Mouse (Mus musculus): ENCODE measurements around the gene Ablim2.

- no peak for TF ChIP-seq CTCF (IDR thresholded peaks at IDR 0.05; ENCODE audit: control insufficient read depth, insufficient read depth, low read length)
- no peak for TF ChIP-seq POLR2A (IDR thresholded peaks at IDR 0.05; ENCODE audit: borderline replicate concordance, control insufficient read depth, low read depth, low read length)
Observed at GRCm38 (mm10) chr5:35894295-35895047, 136.8 kb downstream of the Ablim2 start.

All from bone marrow, adult 2 months (tissue).